Mouse (Mus musculus): ENCODE results near the gene Vgll4. TPM values are rescaled to one million over a fixed set of nuclear protein-coding genes. Genes with fewer than 3 reads are reported as not detected.
A peak's percentile ranks its signal among the peaks of the same experiment; 100 is the strongest.

Gene Vgll4
- polyA plus RNA-seq, 1 experiment from 2014 or later, result 65.9 TPM

GRCm38 (mm10) chr6:114997471-114997870, 27.7 kb upstream of the Vgll4 start:
- H3K4me2 ChIP-seq, result no peak overlapping the region
- no peak overlapping the region for H3K9ac ChIP-seq
- H3K9me3 ChIP-seq, result no peaks in the 10 kb centered on the region
- no peak overlapping the region for H3K27ac ChIP-seq
- peaks cover 19% of the 10 kb centered on the region for H3K36me3 ChIP-seq
- ATAC-seq (ENCODE audit: low FRiP score), result no peak
- no peak overlapping the region for H3K4me3 ChIP-seq
- WGBS, result 85% methylated on average over 5 of the region's 5 CpGs
- H3K27me3 ChIP-seq, result no peaks in the 10 kb centered on the region
- no peaks in the 10 kb centered on the region for H3K4me1 ChIP-seq (replicated peaks)

- no peak for ATAC-seq (ENCODE audit: low FRiP score)
- Histone ChIP-seq H3K4me1 (replicated peaks) (no peaks in the 10 kb centered on the region), H3K36me3 (peaks cover 18% of the 10 kb centered on the region), H3K9me3 (no peaks in the 10 kb centered on the region), H3K4me3 (no peak overlapping the region), H3K27ac (no peak overlapping the region), H3K9ac (no peak overlapping the region), H3K4me2 (no peak overlapping the region), H3K27me3 (no peaks in the 10 kb centered on the region)
- WGBS, result 90% methylated on average over 5 of the region's 5 CpGs
These were observed 27.1 kb upstream of the Vgll4 start for GRCm38 (mm10) chr6:114996910-114997309.

- H3K4me3 ChIP-seq, result no peak overlapping the region
- ATAC-seq (ENCODE audit: low FRiP score), result no peak
These were observed 24.3 kb upstream of the Vgll4 start for GRCm38 (mm10) chr6:114994079-114994478.

GRCm38 (mm10) chr6:114993659-114994058, 23.9 kb upstream of the Vgll4 start:
- ATAC-seq (ENCODE audit: low FRiP score), result no peak
- WGBS, result 78% methylated on average over 8 of the region's 8 CpGs
- no peak overlapping the region for H3K27ac ChIP-seq
- H3K9ac ChIP-seq, result no peak overlapping the region
- peaks cover 3% of the 10 kb centered on the region; the same call in 1 of the 2 replicates for H3K4me1 ChIP-seq (replicated peaks)
- H3K4me2 ChIP-seq, result no peak overlapping the region
- H3K27me3 ChIP-seq, result no peaks in the 10 kb centered on the region
- H3K36me3 ChIP-seq, result peaks cover 7% of the 10 kb centered on the region; the same call in 1 of the 2 replicates
- no peak overlapping the region for H3K4me3 ChIP-seq
- H3K9me3 ChIP-seq, result no peaks in the 10 kb centered on the region

More at GRCm38 (mm10) chr6:114994079-114994478, 24.3 kb upstream of the Vgll4 start:
- Histone ChIP-seq H3K9ac (no peak overlapping the region), H3K4me1 (replicated peaks) (no peaks in the 10 kb centered on the region), H3K27me3 (no peaks in the 10 kb centered on the region), H3K4me2 (no peak overlapping the region), H3K36me3 (peaks cover 7% of the 10 kb centered on the region; the same call in 1 of the 2 replicates), H3K27ac (no peak overlapping the region), H3K9me3 (no peaks in the 10 kb centered on the region)
- WGBS, result 91% methylated on average over 5 of the region's 5 CpGs

GRCm38 (mm10) chr6:114991909-114992308, 22.1 kb upstream of the Vgll4 start:
- Histone ChIP-seq H3K4me3 (no peak overlapping the region), H3K36me3 (peaks cover 7% of the 10 kb centered on the region; the same call in 1 of the 2 replicates), H3K27me3 (no peaks in the 10 kb centered on the region), H3K4me2 (no peak overlapping the region), H3K4me1 (replicated peaks) (peaks cover 7% of the 10 kb centered on the region; the same call in 1 of the 2 replicates), H3K27ac (no peak overlapping the region), H3K9me3 (no peaks in the 10 kb centered on the region), H3K9ac (no peak overlapping the region)
- WGBS, result 80% methylated on average over 4 of the region's 4 CpGs
- no peak for ATAC-seq (ENCODE audit: low FRiP score)

GRCm38 (mm10) chr6:114988619-114988980, 18.8 kb upstream of the Vgll4 start:
- Histone ChIP-seq H3K9ac (no peak overlapping the region), H3K4me1 (replicated peaks) (peaks cover 7% of the 10 kb centered on the region; the same call in 1 of the 2 replicates), H3K4me2 (no peak overlapping the region), H3K9me3 (no peaks in the 10 kb centered on the region), H3K27ac (no peak overlapping the region), H3K36me3 (no peaks in the 10 kb centered on the region), H3K4me3 (no peak overlapping the region), H3K27me3 (no peaks in the 10 kb centered on the region)
- WGBS, result 64% methylated on average over 3 of the region's 3 CpGs
- no peak for ATAC-seq (ENCODE audit: low FRiP score)

- Histone ChIP-seq H3K27me3 (no peaks in the 10 kb centered on the region), H3K4me1 (replicated peaks) (peaks cover 7% of the 10 kb centered on the region; the same call in 1 of the 2 replicates), H3K4me2 (no peak overlapping the region), H3K9ac (no peak overlapping the region), H3K9me3 (no peaks in the 10 kb centered on the region), H3K4me3 (no peak overlapping the region), H3K27ac (no peak overlapping the region), H3K36me3 (no peaks in the 10 kb centered on the region)
- ATAC-seq (ENCODE audit: low FRiP score), result peak; percentile 39; the same call in 1 of the 2 replicates
- 68% methylated on average over 7 of the region's 7 CpGs for WGBS
These were observed 18.3 kb upstream of the Vgll4 start for GRCm38 (mm10) chr6:114987966-114988618.

- H3K4me2 ChIP-seq, result no peak overlapping the region
- no peak for ATAC-seq (ENCODE audit: low FRiP score)
- H3K36me3 ChIP-seq, result no peaks in the 10 kb centered on the region
- no peaks in the 10 kb centered on the region for H3K27me3 ChIP-seq
- no peak overlapping the region for H3K27ac ChIP-seq
- no peaks in the 10 kb centered on the region for H3K4me1 ChIP-seq (replicated peaks)
- H3K4me3 ChIP-seq, result no peak overlapping the region
- no peaks in the 10 kb centered on the region for H3K9me3 ChIP-seq
- 86% methylated on average over 7 of the region's 7 CpGs for WGBS
- no peak overlapping the region for H3K9ac ChIP-seq
These were observed 12.9 kb upstream of the Vgll4 start for GRCm38 (mm10) chr6:114982671-114983070.

GRCm38 (mm10) chr6:114979715-114980114, 9.9 kb upstream of the Vgll4 start:
- no peaks in the 10 kb centered on the region for H3K9me3 ChIP-seq
- WGBS, result 70% methylated on average over 1 of the region's 1 CpGs
- H3K9ac ChIP-seq, result no peak overlapping the region
- H3K27me3 ChIP-seq, result no peaks in the 10 kb centered on the region
- no peak overlapping the region for H3K4me2 ChIP-seq
- no peak overlapping the region for H3K27ac ChIP-seq
- no peak overlapping the region for H3K4me3 ChIP-seq
- no peaks in the 10 kb centered on the region for H3K36me3 ChIP-seq
- no peaks in the 10 kb centered on the region for H3K4me1 ChIP-seq (replicated peaks)
- no peak for ATAC-seq (ENCODE audit: low FRiP score)

- Histone ChIP-seq H3K9me3 (no peaks in the 10 kb centered on the region), H3K4me1 (replicated peaks) (no peaks in the 10 kb centered on the region), H3K4me2 (no peak overlapping the region), H3K36me3 (no peaks in the 10 kb centered on the region), H3K27ac (no peak overlapping the region), H3K27me3 (0 out of 2 replicates have a peak, but pooled peaks cover 4% of the 10 kb centered on the region), H3K9ac (no peak overlapping the region), H3K4me3 (no peak overlapping the region)
- ATAC-seq (ENCODE audit: low FRiP score), result no peak
- 86% methylated on average over 7 of the region's 7 CpGs for WGBS
These were observed 7.2 kb upstream of the Vgll4 start for GRCm38 (mm10) chr6:114976915-114977419.

- Histone ChIP-seq H3K4me1 (replicated peaks) (peaks cover 16% of the 10 kb centered on the region), H3K4me2 (no peak overlapping the region), H3K9me3 (no peaks in the 10 kb centered on the region), H3K9ac (no peak overlapping the region), H3K27ac (no peak overlapping the region), H3K4me3 (no peak overlapping the region), H3K36me3 (no peaks in the 10 kb centered on the region), H3K27me3 (0 out of 2 replicates have a peak, but pooled peaks cover 9% of the 10 kb centered on the region)
- WGBS, result 96% methylated on average over 1 of the region's 1 CpGs
- ATAC-seq (ENCODE audit: low FRiP score), result no peak
These were observed 4.5 kb upstream of the Vgll4 start for GRCm38 (mm10) chr6:114974331-114974730.

- H3K9me3 ChIP-seq, result no peaks in the 10 kb centered on the region
- H3K9ac ChIP-seq, result no peak overlapping the region
- WGBS, result 71% methylated on average over 1 of the region's 1 CpGs
- H3K27ac ChIP-seq, result no peak overlapping the region
- H3K36me3 ChIP-seq, result no peaks in the 10 kb centered on the region
- peaks cover 28% of the 10 kb centered on the region for H3K4me1 ChIP-seq (replicated peaks)
- H3K4me3 ChIP-seq, result no peak overlapping the region
- no peak overlapping the region for H3K4me2 ChIP-seq
- ATAC-seq (ENCODE audit: low FRiP score), result no peak
- peaks cover 15% of the 10 kb centered on the region; the same call in 1 of the 2 replicates for H3K27me3 ChIP-seq
These were observed 3.2 kb upstream of the Vgll4 start for GRCm38 (mm10) chr6:114972988-114973387.

GRCm38 (mm10) chr6:114970895-114971294, 1.1 kb upstream of the Vgll4 start:
- no peak overlapping the region for H3K27ac ChIP-seq
- WGBS, result 72% methylated on average over 5 of the region's 5 CpGs
- ATAC-seq (ENCODE audit: low FRiP score), result no peak

More at GRCm38 (mm10) chr6:114970895-114971294, 1.1 kb upstream of the Vgll4 start:
- Histone ChIP-seq H3K36me3 (no peaks in the 10 kb centered on the region), H3K4me1 (replicated peaks) (peaks cover 37% of the 10 kb centered on the region), H3K4me3 (no peak overlapping the region), H3K27me3 (peaks cover 35% of the 10 kb centered on the region), H3K9ac (no peak overlapping the region), H3K4me2 (no peak overlapping the region), H3K9me3 (no peaks in the 10 kb centered on the region)

All from hindbrain, embryonic 13.5 days (tissue).